In the genomic region with DNA sequence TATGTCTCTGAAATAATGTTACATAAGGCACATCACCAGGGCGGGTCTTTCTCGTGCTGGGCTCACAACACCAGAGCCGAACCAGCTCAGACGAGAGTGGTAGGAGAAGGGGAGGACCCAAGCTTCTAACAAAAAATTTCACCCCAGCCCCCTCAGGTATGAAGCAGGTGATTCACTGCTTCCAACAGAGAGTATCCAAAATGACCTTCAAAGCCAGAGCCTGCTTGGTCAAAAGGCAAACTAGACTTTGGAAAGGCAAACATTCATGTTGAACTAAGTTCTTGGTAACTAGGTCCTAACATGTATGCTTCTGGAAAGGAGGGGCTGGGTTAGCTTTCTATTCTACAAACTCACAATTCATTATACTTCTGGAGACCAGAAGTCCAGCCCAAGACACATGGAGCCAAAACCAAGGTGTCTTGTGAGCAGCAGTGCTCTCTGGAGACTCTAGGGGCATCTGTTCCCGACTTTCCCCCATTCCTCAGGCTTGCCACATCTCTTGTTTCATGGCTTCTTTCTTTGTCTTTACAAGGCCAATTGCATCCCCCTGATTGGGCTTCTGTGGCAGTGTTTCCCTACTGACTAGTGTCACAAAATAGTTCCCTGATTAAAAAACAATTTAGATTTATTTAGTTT, we compare ENCODE assay signal across 21 mouse cellular contexts. TPM values are rescaled to one million over a fixed set of nuclear protein-coding genes. Genes with fewer than 3 reads are reported as not detected.
DNase-seq lines count a peak whose midpoint lies in the region; ATAC-seq and TF ChIP-seq lines count a peak whose summit lies in the region.
"Had no signal": no experiment of that assay in that cellular context is flagged by ENCODE, and none has a peak within 500 bp of the region (broad histone marks: within the 10 kb centered on the region; RNA-seq: fewer than 3 reads in every experiment).

No protein-coding gene starts in this region.

- no peaks in the 10 kb centered on the region for H3K4me1 ChIP-seq in cerebellum, adult 2 months (ENCODE audit: control insufficient read depth, insufficient read depth, low read length)
- H3K4me1 ChIP-seq: forebrain, embryonic 10.5 days; hindbrain, embryonic 12.5 days; limb, embryonic 15.5 days had no signal

- WGBS in cerebellum, adult 2 months: 77% methylated on average over 5 of the region's 5 CpGs

- TF ChIP-seq POLR2A in cerebellum, adult 2 months (IDR thresholded peaks at IDR 0.05; ENCODE audit: borderline replicate concordance, insufficient read depth, low read length): no peak

- 0 out of 2 replicates have a peak, but pooled peaks have one; percentile 4 for TF ChIP-seq CTCF in cerebellum, adult 2 months (IDR thresholded peaks at IDR 0.05; ENCODE audit: borderline replicate concordance, insufficient read depth, low read depth, low read length)
- peak; percentile 37 for TF ChIP-seq CTCF in layer of hippocampus, adult 2 months (conservative IDR thresholded peaks at IDR 0.05)

- ATAC-seq in common myeloid progenitor, adult 5-6 weeks (replicated peaks; ENCODE audit: low read depth, poor library complexity, severe bottlenecking): peak; percentile 53; the same call in 1 of the 2 replicates
- peak; percentile 44 for ATAC-seq in megakaryocyte progenitor cell, adult 5-6 weeks (replicated peaks; ENCODE audit: poor library complexity)
- ATAC-seq: activated CD4-positive, CD25-positive, alpha-beta regulatory T cell, adult 4 months had no signal

- no peak for DNase-seq in cerebellum, adult 2 months
- DNase-seq in cerebellum, adult 11 months: no peak
- no peak for DNase-seq in layer of hippocampus, adult 2 months (ENCODE audit: low spot score in 2 of 2)
- no peak for DNase-seq in layer of hippocampus, adult 8-10 months (ENCODE audit: low spot score in 2 of 2)
- no peak for DNase-seq in embryo, embryonic 9.5 days (ENCODE audit: extremely low spot score)
- DNase-seq in urinary bladder, postnatal 4 days (ENCODE audit: low spot score in 2 of 2): no peak
- DNase-seq: cerebellum, adult 11-12 months; gastrocnemius, postnatal 36 days; kidney, adult 18-20 months; thymus, postnatal 36 days had no signal

- H3K27me3 ChIP-seq in cerebellum, adult 2 months (ENCODE audit: control insufficient read depth, insufficient read depth, low read length): no peaks in the 10 kb centered on the region
- H3K27me3 ChIP-seq: hindbrain, embryonic 12.5 days; limb, embryonic 15.5 days had no signal

- no peak overlapping the region for H3K27ac ChIP-seq in cerebellum, adult 2 months (ENCODE audit: insufficient read depth, low read length)
- H3K27ac ChIP-seq in layer of hippocampus, adult 2 months: no peak overlapping the region
- H3K27ac ChIP-seq: forebrain, embryonic 10.5 days; hindbrain, embryonic 12.5 days; limb, embryonic 15.5 days had no signal

- no peak overlapping the region for H3K4me3 ChIP-seq in cerebellum, adult 2 months (replicated peaks; ENCODE audit: insufficient read depth, low read depth, low read length)
- no peak overlapping the region for H3K4me3 ChIP-seq in layer of hippocampus, adult 2 months
- H3K4me3 ChIP-seq: forebrain, embryonic 10.5 days; hindbrain, embryonic 12.5 days; limb, embryonic 15.5 days; myocyte had no signal

RNA-seq across cellular contexts. Expression of gene B2m, which starts 6.0 kb away (rescaled TPM):
- 146 and 152 TPM in 2 replicates for polyA plus RNA-seq in cerebellum, adult 2 months (2012; rRNA removed)
- 100 to 1,000 TPM in 1 of 2 experiments, 10 to 100 TPM in 1; 98.0 to 115 TPM for total RNA-seq in layer of hippocampus, adult 2 months (2021)
- total RNA-seq in layer of hippocampus, adult 8-10 months (2022): 100 to 1,000 TPM; 103 to 516 (median 252) TPM
- total RNA-seq in common myeloid progenitor, adult 5-6 weeks (2017): 2,084 and 2,334 TPM in 2 replicates
- 3,812 and 4,089 TPM in 2 replicates for total RNA-seq in megakaryocyte progenitor cell, adult 5-6 weeks (2015)
- total RNA-seq in megakaryocyte progenitor cell, adult 5-6 weeks (2017): 1,717 and 2,014 TPM in 2 replicates

RNA-seq across cellular contexts. Expression of gene Trim69, which starts 19.1 kb away (rescaled TPM):
- not detected in 2 replicates for polyA plus RNA-seq in cerebellum, adult 2 months (2012; rRNA removed)
- not detected for total RNA-seq in layer of hippocampus, adult 2 months (2021)
- total RNA-seq in layer of hippocampus, adult 8-10 months (2022): not detected
- not detected in 2 replicates for total RNA-seq in common myeloid progenitor, adult 5-6 weeks (2017)
- total RNA-seq in megakaryocyte progenitor cell, adult 5-6 weeks (2015): 0.46 TPM in 1 of 2 replicates, not detected in the other
- total RNA-seq in megakaryocyte progenitor cell, adult 5-6 weeks (2017): not detected in 2 replicates
- total RNA-seq: gastrocnemius, postnatal 36 days had no signal
- polyA plus RNA-seq: cortical plate, adult 2 months; forebrain, embryonic 10.5 days; heart, embryonic 16.5 days; hindbrain, embryonic 12.5 days had no signal

RNA-seq across cellular contexts. Expression of gene Spg11, which starts 23.3 kb away (rescaled TPM):
- polyA plus RNA-seq in cerebellum, adult 2 months (2012; rRNA removed): 9.8 and 10.7 TPM in 2 replicates
- 10 to 100 TPM; 15.5 to 17.1 TPM for total RNA-seq in layer of hippocampus, adult 2 months (2021)
- 10 to 100 TPM; 15.2 to 19.3 (median 18.5) TPM for total RNA-seq in layer of hippocampus, adult 8-10 months (2022)
- total RNA-seq in common myeloid progenitor, adult 5-6 weeks (2017): 13.8 and 15.2 TPM in 2 replicates
- 8.9 and 10.5 TPM in 2 replicates for total RNA-seq in megakaryocyte progenitor cell, adult 5-6 weeks (2015)
- 11.3 and 13.4 TPM in 2 replicates for total RNA-seq in megakaryocyte progenitor cell, adult 5-6 weeks (2017)

RNA-seq across cellular contexts. Expression of gene Patl2, which starts 44.5 kb away (rescaled TPM):
- 0.19 and 0.21 TPM in 2 replicates for polyA plus RNA-seq in cerebellum, adult 2 months (2012; rRNA removed)
- not detected for total RNA-seq in layer of hippocampus, adult 2 months (2021)
- total RNA-seq in layer of hippocampus, adult 8-10 months (2022): under 1 TPM in 2 of 4 experiments, not detected in 2; 0.23 to 0.29 TPM
- total RNA-seq in common myeloid progenitor, adult 5-6 weeks (2017): not detected in 2 replicates
- 0.05 TPM in 1 of 2 replicates, not detected in the other for total RNA-seq in megakaryocyte progenitor cell, adult 5-6 weeks (2015)
- 0.07 TPM in 1 of 2 replicates, not detected in the other for total RNA-seq in megakaryocyte progenitor cell, adult 5-6 weeks (2017)
- total RNA-seq: gastrocnemius, postnatal 36 days had no signal
- polyA plus RNA-seq: embryonic facial prominence, embryonic 14.5 days; forebrain, embryonic 10.5 days; hindbrain, embryonic 12.5 days; limb, embryonic 15.5 days had no signal

RNA-seq across cellular contexts. Expression of gene Terb2, which starts 44.6 kb away (rescaled TPM):
- not detected in 2 replicates for polyA plus RNA-seq in cerebellum, adult 2 months (2012; rRNA removed)
- total RNA-seq in layer of hippocampus, adult 2 months (2021): not detected
- total RNA-seq in layer of hippocampus, adult 8-10 months (2022): not detected
- total RNA-seq in common myeloid progenitor, adult 5-6 weeks (2017): not detected in 2 replicates
- not detected in 2 replicates for total RNA-seq in megakaryocyte progenitor cell, adult 5-6 weeks (2015)
- total RNA-seq in megakaryocyte progenitor cell, adult 5-6 weeks (2017): not detected in 2 replicates
- total RNA-seq: gastrocnemius, postnatal 36 days had no signal
- polyA plus RNA-seq: activated CD4-positive, CD25-positive, alpha-beta regulatory T cell, adult 4 months; cortical plate, adult 2 months; embryonic facial prominence, embryonic 14.5 days; forebrain, embryonic 10.5 days; heart, embryonic 16.5 days; hindbrain, embryonic 12.5 days; large intestine, adult 2 months; limb, embryonic 15.5 days; myocyte had no signal
